Mouse (Mus musculus): ENCODE results near the gene Pbx4. TPM values are rescaled to one million over a fixed set of nuclear protein-coding genes. Genes with fewer than 3 reads are reported as not detected.

Pbx4 gene
- total RNA-seq, 2 experiments from 2014 or later = 2.1 TPM; not detected in 1

DNA sequence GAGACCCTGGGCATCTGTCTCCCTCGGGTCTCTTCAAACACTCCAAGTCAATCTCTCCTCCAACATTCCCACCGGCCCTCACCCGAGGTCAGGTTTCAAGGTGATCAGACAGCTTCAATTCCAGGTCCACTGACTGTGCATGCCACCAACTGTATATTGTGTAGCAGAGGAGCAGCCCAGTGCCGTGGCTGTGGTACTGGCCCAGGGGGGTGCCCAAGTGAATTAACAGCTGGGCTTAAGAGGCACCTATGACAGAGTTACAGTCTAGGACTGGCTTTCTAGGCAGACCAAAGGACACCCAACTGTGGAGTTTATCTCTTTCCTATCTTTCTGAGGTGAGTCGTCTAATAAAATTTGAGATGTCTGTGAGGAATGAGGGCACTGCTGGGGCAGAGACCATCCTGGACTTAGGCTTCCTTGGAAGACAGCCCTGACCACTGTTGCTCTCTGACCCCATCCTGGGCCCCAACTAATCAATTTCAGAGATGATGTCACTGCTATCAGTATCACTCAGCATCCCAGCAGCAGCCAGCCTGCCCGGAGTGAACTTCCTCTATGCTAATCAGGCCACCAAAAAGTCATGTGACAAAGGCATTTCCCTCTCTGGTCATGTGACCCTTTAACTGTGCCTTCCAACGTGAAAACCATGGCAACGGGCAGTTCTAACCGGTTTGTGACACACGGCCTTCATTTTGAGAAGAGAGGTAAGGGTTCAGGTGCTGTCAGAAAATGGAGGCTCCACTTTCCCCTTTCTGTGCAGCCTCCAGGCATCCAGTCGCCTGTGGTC, 87.8 kb downstream of the Pbx4 start:
- ATAC-seq (replicated peaks; ENCODE audit: low FRiP score, poor library complexity, severe bottlenecking) = peak; percentile 61

DNA sequence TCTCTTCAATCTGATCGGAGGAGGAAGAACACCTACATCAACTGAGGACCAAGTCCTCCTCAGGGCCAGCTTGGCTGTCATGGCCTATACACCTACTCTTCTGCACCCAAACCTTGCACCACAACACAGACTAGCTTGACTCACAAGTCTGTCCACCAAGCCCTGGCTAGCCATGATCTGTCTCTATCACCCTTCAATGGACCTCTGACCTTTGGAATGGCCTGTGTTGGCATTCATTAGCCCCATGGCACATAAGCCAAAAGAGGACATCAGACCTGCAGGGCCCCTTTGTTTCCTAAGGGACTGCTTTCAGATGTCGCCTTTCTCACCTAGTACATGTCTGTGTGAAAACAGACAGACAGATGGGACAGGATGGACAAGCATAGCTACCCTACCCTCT, 88.8 kb downstream of the Pbx4 start:
- ATAC-seq (replicated peaks; ENCODE audit: low FRiP score, poor library complexity, severe bottlenecking) = no peak

Other genes with a start within 250 kb of the Pbx4 start
- gene Zfp868, start 206.9 kb upstream of the Pbx4 start, total RNA-seq (2015; ENCODE audit: low replicate concordance) = 9.4 and 19.4 TPM in 2 replicates
- 9.4 and 9.9 TPM in 2 replicates for gene Zfp868, start 206.9 kb upstream of the Pbx4 start, total RNA-seq (2017; ENCODE audit: low replicate concordance)
- not detected in 2 replicates for gene Zfp964, start 178.0 kb upstream of the Pbx4 start, total RNA-seq (2015; ENCODE audit: low replicate concordance)
- 0.09 and 0.14 TPM in 2 replicates for gene Zfp964, start 178.0 kb upstream of the Pbx4 start, total RNA-seq (2017; ENCODE audit: low replicate concordance)
- gene Zfp869, start 121.8 kb upstream of the Pbx4 start, total RNA-seq (2015; ENCODE audit: low replicate concordance) = 10.7 and 15.6 TPM in 2 replicates
- gene Zfp869, start 121.8 kb upstream of the Pbx4 start, total RNA-seq (2017; ENCODE audit: low replicate concordance) = 23.1 and 30.1 TPM in 2 replicates
- gene Zfp963, start 82.5 kb upstream of the Pbx4 start, total RNA-seq (2015; ENCODE audit: low replicate concordance) = 5.2 and 7.1 TPM in 2 replicates
- 3.2 and 3.7 TPM in 2 replicates for gene Zfp963, start 82.5 kb upstream of the Pbx4 start, total RNA-seq (2017; ENCODE audit: low replicate concordance)
- not detected in 2 replicates for gene Gm20422, start 57.6 kb upstream of the Pbx4 start, total RNA-seq (2015; ENCODE audit: low replicate concordance)
- 2.9 TPM in 1 of 2 replicates, not detected in the other for gene Gm20422, start 57.6 kb upstream of the Pbx4 start, total RNA-seq (2017; ENCODE audit: low replicate concordance)
- gene Atp13a1, start 41.3 kb upstream of the Pbx4 start, total RNA-seq (2015; ENCODE audit: low replicate concordance) = 9.2 and 9.4 TPM in 2 replicates
- 3.7 and 3.9 TPM in 2 replicates for gene Atp13a1, start 41.3 kb upstream of the Pbx4 start, total RNA-seq (2017; ENCODE audit: low replicate concordance)
- gene Zfp866, start 41.3 kb upstream of the Pbx4 start, total RNA-seq (2015; ENCODE audit: low replicate concordance) = 13.1 and 14.0 TPM in 2 replicates
- gene Zfp866, start 41.3 kb upstream of the Pbx4 start, total RNA-seq (2017; ENCODE audit: low replicate concordance) = 21.1 and 28.6 TPM in 2 replicates
- 14.2 and 20.1 TPM in 2 replicates for gene Gmip, start 23.8 kb upstream of the Pbx4 start, total RNA-seq (2015; ENCODE audit: low replicate concordance)
- 15.5 and 24.4 TPM in 2 replicates for gene Gmip, start 23.8 kb upstream of the Pbx4 start, total RNA-seq (2017; ENCODE audit: low replicate concordance)
- gene Lpar2, start 10.1 kb upstream of the Pbx4 start, total RNA-seq (2015; ENCODE audit: low replicate concordance) = 0.77 and 1.3 TPM in 2 replicates
- gene Lpar2, start 10.1 kb upstream of the Pbx4 start, total RNA-seq (2017; ENCODE audit: low replicate concordance) = 0.28 and 0.85 TPM in 2 replicates
- not detected in 2 replicates for gene Cilp2, start 55.2 kb downstream of the Pbx4 start, total RNA-seq (2015; ENCODE audit: low replicate concordance)
- gene Cilp2, start 55.2 kb downstream of the Pbx4 start, total RNA-seq (2017; ENCODE audit: low replicate concordance) = not detected in 2 replicates
- gene Tssk6, start 69.7 kb downstream of the Pbx4 start, total RNA-seq (2015; ENCODE audit: low replicate concordance) = not detected in 2 replicates
- 0.28 and 0.94 TPM in 2 replicates for gene Tssk6, start 69.7 kb downstream of the Pbx4 start, total RNA-seq (2017; ENCODE audit: low replicate concordance)
- 16.1 and 18.2 TPM in 2 replicates for gene Ndufa13, start 70.1 kb downstream of the Pbx4 start, total RNA-seq (2015; ENCODE audit: low replicate concordance)
- 27.2 and 32.9 TPM in 2 replicates for gene Ndufa13, start 70.1 kb downstream of the Pbx4 start, total RNA-seq (2017; ENCODE audit: low replicate concordance)
- not detected in 2 replicates for gene Yjefn3, start 70.2 kb downstream of the Pbx4 start, total RNA-seq (2015; ENCODE audit: low replicate concordance)
- not detected in 2 replicates for gene Yjefn3, start 70.2 kb downstream of the Pbx4 start, total RNA-seq (2017; ENCODE audit: low replicate concordance)
- gene Gatad2a, start 163.9 kb downstream of the Pbx4 start, total RNA-seq (2015; ENCODE audit: low replicate concordance) = 22.8 and 30.2 TPM in 2 replicates
- gene Gatad2a, start 163.9 kb downstream of the Pbx4 start, total RNA-seq (2017; ENCODE audit: low replicate concordance) = 25.7 and 31.8 TPM in 2 replicates
- 24.0 and 33.9 TPM in 2 replicates for gene Mau2, start 210.2 kb downstream of the Pbx4 start, total RNA-seq (2015; ENCODE audit: low replicate concordance)
- gene Mau2, start 210.2 kb downstream of the Pbx4 start, total RNA-seq (2017; ENCODE audit: low replicate concordance) = 47.4 and 49.5 TPM in 2 replicates
- 8.2 and 10.6 TPM in 2 replicates for gene Sugp1, start 210.3 kb downstream of the Pbx4 start, total RNA-seq (2015; ENCODE audit: low replicate concordance)
- gene Sugp1, start 210.3 kb downstream of the Pbx4 start, total RNA-seq (2017; ENCODE audit: low replicate concordance) = 15.6 and 22.6 TPM in 2 replicates
- 2.3 TPM in 1 of 2 replicates, not detected in the other for gene Tm6sf2, start 240.4 kb downstream of the Pbx4 start, total RNA-seq (2015; ENCODE audit: low replicate concordance)
- 2.9 TPM in 1 of 2 replicates, not detected in the other for gene Tm6sf2, start 240.4 kb downstream of the Pbx4 start, total RNA-seq (2017; ENCODE audit: low replicate concordance)

All from erythroblast, adult 5-6 weeks (primary cell).